Mouse (Mus musculus): ENCODE measurements at regions not wholly inside any gene's neighbourhood (a gene's known extent, or its start where the extent isn't known, plus 50 kb on each side); places are given as distances from the start of the nearest gene placed in this dataset.

- no peak for DNase-seq (ENCODE audit: low read depth, low spot score)
Measured at GRCm38 (mm10) chr1:106086687-106087086, 84.9 kb upstream of the Phlpp1 start.

GRCm38 (mm10) chr1:106092909-106093557 is 78.5 kb upstream of the Phlpp1 start:
- no peak for DNase-seq (ENCODE audit: low read depth, low spot score)

GRCm38 (mm10) chr1:106093813-106094212 is 77.7 kb upstream of the Phlpp1 start:
- DNase-seq (ENCODE audit: low read depth, low spot score) = no peak

GRCm38 (mm10) chr1:106096324-106096723 is 75.2 kb upstream of the Phlpp1 start:
- no peak for DNase-seq (ENCODE audit: low read depth, low spot score)

- no peak for DNase-seq (ENCODE audit: low read depth, low spot score)
Measured at GRCm38 (mm10) chr1:106097177-106097576, 74.4 kb upstream of the Phlpp1 start.

- DNase-seq (ENCODE audit: low read depth, low spot score) = no peak
Measured at GRCm38 (mm10) chr1:106100611-106101010, 70.9 kb upstream of the Phlpp1 start.

- no peak for DNase-seq (ENCODE audit: low read depth, low spot score)
Measured at GRCm38 (mm10) chr1:106102537-106102936, 69.0 kb upstream of the Phlpp1 start.

GRCm38 (mm10) chr1:106109081-106109480 is 62.5 kb upstream of the Phlpp1 start:
- DNase-seq (ENCODE audit: low read depth, low spot score) = peak; percentile 79
